Mouse (Mus musculus) G1E (cell line): ENCODE data around the gene Fa2h.

Experiments
- CTCF ChIP-seq: IDR thresholded peaks from 2 replicates; pipeline ENCODE4 v1.5.1; 2012; ENCODE audit warnings: low read depth, low read length, inconsistent platforms, mixed read lengths
- GATA1 ChIP-seq: IDR thresholded peaks from 2 replicates; pipeline ENCODE4 v1.6.1; 2012; ENCODE audit warnings: borderline replicate concordance, low read length, inconsistent platforms, mixed read lengths

GRCm38 (mm10) chr8:111340186-111340585, 53.4 kb downstream of the Fa2h start:
- TF ChIP-seq GATA1: no peak
- TF ChIP-seq CTCF: no peak
